Mouse (Mus musculus) heart, embryonic 13.5 days (tissue): ENCODE results near the gene Zfp697. TPM values are rescaled to one million over a fixed set of nuclear protein-coding genes. Genes with fewer than 3 reads are reported as not detected.
"Not testable (repeated sequence)": the region's sequence is repeated elsewhere in the genome, so short reads cannot be mapped to it uniquely, and the experiment has no call there.

Source experiments
- ATAC-seq: fragments of 200-750 bp; cut with Nextera tagmentation; 2 replicates; pipeline ENCODE4 v1.8.0; 2017; ENCODE audit warnings: moderate TSS enrichment; ENCODE audit not compliant: insufficient number of reproducible peaks, low FRiP score, low TSS enrichment; ENCODE audit errors: extremely low read depth
- H3K27ac ChIP-seq: fragments of 300-500 bp; sonication (generic); replicated peaks from 2 replicates; pipeline ENCODE4 v1.5.1; 2015; ENCODE audit warnings: moderate library complexity, mild to moderate bottlenecking, inconsistent platforms
- H3K27me3 ChIP-seq: fragments of 300-500 bp; sonication (generic); replicated peaks from 2 replicates; pipeline ENCODE4 v1.6.1; 2015; ENCODE audit warnings: mild to moderate bottlenecking, inconsistent platforms
- H3K36me3 ChIP-seq: fragments of 300-500 bp; sonication (generic); 2 replicates; pipeline ENCODE4 v1.6.1; 2015; ENCODE audit warnings: mild to moderate bottlenecking, inconsistent platforms
- H3K4me1 ChIP-seq: fragments of 300-500 bp; sonication (generic); 2 replicates; pipeline ENCODE4 v1.6.1; 2015; ENCODE audit warnings: inconsistent platforms
- H3K4me2 ChIP-seq: fragments of 300-500 bp; sonication (generic); 2 replicates; pipeline ENCODE4 v1.6.1; 2015; ENCODE audit warnings: inconsistent platforms, mild to moderate bottlenecking, moderate library complexity
- H3K4me3 ChIP-seq: fragments of 300-500 bp; sonication (generic); 2 replicates; pipeline ENCODE4 v1.5.1; 2015; ENCODE audit warnings: moderate library complexity, mild to moderate bottlenecking, inconsistent platforms
- H3K9ac ChIP-seq: fragments of 300-500 bp; sonication (generic); 2 replicates; pipeline ENCODE4 v1.6.1; 2015; ENCODE audit warnings: inconsistent platforms, mild to moderate bottlenecking, moderate library complexity
- H3K9me3 ChIP-seq: fragments of 300-500 bp; sonication (generic); 2 replicates; pipeline ENCODE4 v1.6.1; 2016; ENCODE audit warnings: inconsistent platforms
- WGBS: fragments of 180-500 bp; shearing (Covaris S2); methylation state at CpG from one replicate; pipeline ENCODE4 v1.1.7; 2015; ENCODE audit warnings: mixed read lengths; 5-methylcytosine and 5-hydroxymethylcytosine counted together
- polyA plus RNA-seq: library from polyadenylated mRNA; unstranded; fragments of >200 nt; fragmentation: Nextera tagmentation; extraction: Ambion mirVana; gene quantifications from 2 replicates; pipeline ENCODE4 v1.2.1, GENCODE M21; 2015

Gene Zfp697
- 7.3 and 8.3 TPM in 2 replicates for polyA plus RNA-seq

DNA sequence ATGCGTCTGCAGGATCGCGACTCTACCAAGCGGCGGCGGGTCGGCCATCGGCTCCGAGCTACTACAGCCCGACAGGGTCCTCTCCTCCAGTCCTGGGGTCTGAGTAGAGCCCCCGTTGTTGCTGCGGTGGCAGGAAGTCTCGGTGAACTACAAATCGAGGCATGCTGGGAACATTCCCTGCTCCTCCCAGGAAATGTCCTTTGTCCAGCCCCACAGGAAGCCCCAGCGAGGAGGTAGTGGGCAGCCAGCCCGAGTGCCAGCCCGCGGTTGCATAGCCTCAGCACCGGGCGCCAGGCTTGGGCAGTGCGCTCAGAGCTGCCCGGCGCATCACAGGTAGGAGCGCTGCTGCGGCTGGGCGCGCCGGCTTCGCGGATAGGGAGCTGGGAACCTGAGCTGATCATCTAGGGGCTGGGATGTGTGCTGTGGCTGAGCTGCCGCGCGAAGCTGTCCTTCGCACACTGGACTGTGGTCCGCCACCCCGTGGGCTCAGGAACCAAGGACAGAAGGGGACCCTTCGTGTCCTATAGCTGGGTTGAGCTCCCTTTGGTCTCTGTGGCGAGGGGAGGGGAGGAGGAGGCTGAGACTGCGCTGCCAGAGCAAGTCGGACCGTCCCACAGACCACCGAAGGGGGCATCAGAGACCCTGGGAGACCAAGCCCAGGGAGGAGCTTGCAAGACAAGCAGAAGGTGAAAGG is at the start of gene Zfp697:
Zfp697 (plus strand) TSS at position 216 of the 694 bp plus-strand sequence.
- H3K4me2 ChIP-seq = peak within 1 kb of the TSS; percentile 98
- H3K27me3 ChIP-seq = no peaks in the 10 kb centered on the region
- no peaks in the 10 kb centered on the region for H3K36me3 ChIP-seq
- peak within 1 kb of the TSS; percentile 89 for H3K9ac ChIP-seq
- H3K27ac ChIP-seq = peak within 1 kb of the TSS; percentile 82
- peak within 1 kb of the TSS; percentile 81 for H3K4me3 ChIP-seq
- ATAC-seq = peak; percentile 78
- H3K9me3 ChIP-seq = no peaks in the 10 kb centered on the region
- H3K4me1 ChIP-seq = peaks cover 39% of the 10 kb centered on the region
- under 1% methylated on average over 42 of the region's 42 CpGs for WGBS

- H3K9ac ChIP-seq = no peak overlapping the region
- no peaks in the 10 kb centered on the region for H3K27me3 ChIP-seq
- H3K4me2 ChIP-seq = no peak overlapping the region
- peaks cover 30% of the 10 kb centered on the region for H3K4me1 ChIP-seq
- H3K36me3 ChIP-seq = peaks cover 43% of the 10 kb centered on the region
- WGBS = 84% methylated on average over 2 of the region's 2 CpGs
- H3K4me3 ChIP-seq = no peak overlapping the region
- H3K9me3 ChIP-seq = no peaks in the 10 kb centered on the region
- H3K27ac ChIP-seq = no peak overlapping the region
- no peak for ATAC-seq
Observed at GRCm38 (mm10) chr3:98334010-98334409, 48.3 kb upstream of the Zfp697 start.

- Histone ChIP-seq H3K27me3 (no peaks in the 10 kb centered on the region), H3K36me3 (peaks cover 34% of the 10 kb centered on the region), H3K27ac (no peak overlapping the region), H3K9me3 (no peaks in the 10 kb centered on the region), H3K9ac (no peak overlapping the region), H3K4me1 (peaks cover 33% of the 10 kb centered on the region), H3K4me3 (no peak overlapping the region), H3K4me2 (no peak overlapping the region)
- no peak for ATAC-seq
Observed at GRCm38 (mm10) chr3:98335331-98335730, 46.9 kb upstream of the Zfp697 start.

GRCm38 (mm10) chr3:98335886-98336285 is 46.4 kb upstream of the Zfp697 start:
- Histone ChIP-seq H3K27me3 (no peaks in the 10 kb centered on the region), H3K9ac (no peak overlapping the region), H3K9me3 (no peaks in the 10 kb centered on the region), H3K4me2 (no peak overlapping the region), H3K36me3 (peaks cover 29% of the 10 kb centered on the region), H3K27ac (no peak overlapping the region), H3K4me1 (peaks cover 33% of the 10 kb centered on the region), H3K4me3 (no peak overlapping the region)
- ATAC-seq = no peak
- WGBS = 80% methylated on average over 7 of the region's 7 CpGs

- H3K27ac ChIP-seq = no peak overlapping the region
Observed at GRCm38 (mm10) chr3:98336661-98337654, 45.3 kb upstream of the Zfp697 start.

GRCm38 (mm10) chr3:98338584-98339041 is 43.6 kb upstream of the Zfp697 start:
- Histone ChIP-seq H3K27me3 (no peaks in the 10 kb centered on the region), H3K9me3 (no peaks in the 10 kb centered on the region), H3K9ac (peak overlapping the region; percentile 85), H3K4me2 (peak overlapping the region; percentile 96), H3K27ac (peak overlapping the region; percentile 61; the same call in 1 of the 2 replicates), H3K4me1 (peaks cover 33% of the 10 kb centered on the region), H3K4me3 (peak overlapping the region; percentile 74), H3K36me3 (0 out of 2 replicates have a peak, but pooled peaks cover 3% of the 10 kb centered on the region)
- no peak for ATAC-seq
- WGBS = 8% methylated on average over 15 of the region's 15 CpGs

More at GRCm38 (mm10) chr3:98336661-98337654, 45.3 kb upstream of the Zfp697 start:
- Histone ChIP-seq H3K9ac (no peak overlapping the region), H3K27me3 (no peaks in the 10 kb centered on the region), H3K4me2 (peak overlapping the region; percentile 96; the same call in 1 of the 2 replicates), H3K4me3 (no peak overlapping the region), H3K4me1 (peaks cover 33% of the 10 kb centered on the region), H3K9me3 (no peaks in the 10 kb centered on the region), H3K36me3 (peaks cover 18% of the 10 kb centered on the region)
- WGBS = 87% methylated on average over 22 of the region's 22 CpGs
- no peak for ATAC-seq

- Histone ChIP-seq H3K4me3 (peak overlapping the region; percentile 74), H3K27ac (peak overlapping the region; percentile 61), H3K4me1 (peaks cover 33% of the 10 kb centered on the region), H3K36me3 (0 out of 2 replicates have a peak, but pooled peaks cover 3% of the 10 kb centered on the region), H3K9ac (peak overlapping the region; percentile 85), H3K27me3 (no peaks in the 10 kb centered on the region), H3K9me3 (no peaks in the 10 kb centered on the region), H3K4me2 (peak overlapping the region; percentile 96)
- WGBS = under 1% methylated on average over 42 of the region's 46 CpGs
- no peak for ATAC-seq
Observed at GRCm38 (mm10) chr3:98339097-98339705, 43.1 kb upstream of the Zfp697 start.

DNA sequence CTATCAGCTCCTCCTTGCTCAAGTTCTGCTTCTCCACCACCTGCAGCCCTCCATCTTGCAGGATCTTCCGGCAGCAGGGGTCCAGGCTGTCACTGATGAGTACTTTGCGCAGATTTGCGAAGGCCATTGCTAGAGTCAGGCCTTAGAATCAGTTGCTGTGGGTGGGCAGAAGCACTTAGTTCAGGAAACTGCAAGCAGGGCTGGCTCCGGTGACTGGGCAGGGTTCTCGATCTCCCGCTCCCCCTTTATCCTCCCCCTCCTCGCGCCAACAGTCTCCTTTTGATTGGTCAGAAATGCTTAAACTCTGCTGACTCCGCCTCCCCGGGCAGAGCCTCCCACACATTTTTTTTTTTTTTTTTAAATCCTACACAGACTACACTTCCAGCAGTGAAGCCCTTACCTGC is 42.6 kb upstream of the Zfp697 start, which contains the start of gene Phgdh:
Phgdh (minus strand) TSS at position 285 of the 404 bp plus-strand sequence.
- H3K27ac ChIP-seq = peak within 1 kb of the TSS; percentile 61
- not testable (repeated sequence) for H3K27me3 ChIP-seq, H3K9me3 ChIP-seq, H3K36me3 ChIP-seq
- peaks cover 33% of the 10 kb centered on the region for H3K4me1 ChIP-seq
- WGBS = 0% methylated on average over 10 of the region's 10 CpGs
- H3K4me3 ChIP-seq = peak within 1 kb of the TSS; percentile 74
- H3K9ac ChIP-seq = peak within 1 kb of the TSS; percentile 85
- H3K4me2 ChIP-seq = peak within 1 kb of the TSS; percentile 96
- ATAC-seq = peak; percentile 70; the same call in 1 of the 2 replicates

DNA sequence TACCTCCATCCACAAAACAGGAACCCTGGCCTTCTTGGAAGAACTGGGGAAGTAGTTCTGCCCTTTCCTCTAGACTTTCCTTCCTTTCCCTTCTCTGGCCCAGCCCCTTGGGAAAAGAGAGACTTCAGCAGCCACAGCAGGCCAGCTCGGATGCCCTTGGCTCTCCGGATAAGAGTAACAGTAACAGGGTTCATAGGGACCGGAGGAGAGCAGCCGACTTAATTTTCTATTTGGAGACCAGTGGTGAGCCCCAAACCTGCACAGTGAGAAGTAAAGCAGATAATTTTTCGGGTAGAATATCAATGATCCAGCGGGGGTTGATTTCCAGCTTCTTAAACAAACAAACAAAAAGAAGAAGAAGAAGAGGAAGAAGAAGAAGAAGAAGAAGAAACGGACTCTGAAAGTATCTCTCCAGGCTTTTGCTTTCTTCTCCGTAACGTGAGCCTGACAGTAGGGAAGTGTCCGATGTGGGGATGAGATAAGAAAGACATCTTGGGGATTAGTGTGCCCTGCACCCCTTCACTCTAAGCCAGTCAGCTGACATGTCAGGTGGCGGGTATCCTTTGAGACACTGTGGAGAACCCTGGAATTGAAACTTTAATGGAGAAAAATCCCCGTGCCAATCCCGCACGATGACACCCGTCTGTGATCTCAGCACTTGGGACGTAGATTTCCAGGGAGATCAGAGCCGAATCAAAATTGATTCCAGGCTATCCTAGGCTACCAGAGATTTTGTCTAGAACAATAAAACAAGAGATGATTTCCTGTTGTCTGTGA is 41.3 kb upstream of the Zfp697 start:
- H3K36me3 ChIP-seq = no peaks in the 10 kb centered on the region
- no peaks in the 10 kb centered on the region for H3K27me3 ChIP-seq
- H3K4me3 ChIP-seq = no peak overlapping the region
- H3K4me2 ChIP-seq = no peak overlapping the region
- peaks cover 22% of the 10 kb centered on the region for H3K4me1 ChIP-seq
- H3K9ac ChIP-seq = no peak overlapping the region
- H3K27ac ChIP-seq = no peak overlapping the region
- ATAC-seq = no peak
- no peaks in the 10 kb centered on the region for H3K9me3 ChIP-seq
- WGBS = 72% methylated on average over 17 of the region's 17 CpGs

- no peaks in the 10 kb centered on the region for H3K27me3 ChIP-seq
- H3K9ac ChIP-seq = no peak overlapping the region
- H3K4me1 ChIP-seq = peaks cover 10% of the 10 kb centered on the region
- H3K9me3 ChIP-seq = no peaks in the 10 kb centered on the region
- no peak overlapping the region for H3K4me2 ChIP-seq
- H3K36me3 ChIP-seq = no peaks in the 10 kb centered on the region
- no peak overlapping the region for H3K27ac ChIP-seq
- ATAC-seq = no peak
- WGBS = 78% methylated on average over 3 of the region's 3 CpGs
- H3K4me3 ChIP-seq = no peak overlapping the region
Observed at GRCm38 (mm10) chr3:98343235-98343634, 39.0 kb upstream of the Zfp697 start.
